Mouse (Mus musculus) heart, postnatal 10 days (tissue): ENCODE results near the gene Rnf11. TPM values are rescaled to one million over a fixed set of nuclear protein-coding genes. Genes with fewer than 3 reads are reported as not detected.
"Not testable (repeated sequence)": the region's sequence is repeated elsewhere in the genome, so short reads cannot be mapped to it uniquely, and the experiment has no call there.

ENCODE experiments used
- DNase-seq, 2 experiments: peaks; one replicate each; pipeline ENCODE4 v3.0.0; 2021
- intact Hi-C: fragments of 180-260 bp; cut with DNase I; formaldehyde crosslinking; loops from one replicate; pipeline ENCODE4 v1.15.1; 2025
- total RNA-seq, 2 experiments: library from RNA; stranded (reverse); gene quantifications; 2 replicates each; pipeline ENCODE4 v1.2.3; 2021

Rnf11 gene
- total RNA-seq, 2 experiments from 2014 or later: 107 to 112 TPM

DNA sequence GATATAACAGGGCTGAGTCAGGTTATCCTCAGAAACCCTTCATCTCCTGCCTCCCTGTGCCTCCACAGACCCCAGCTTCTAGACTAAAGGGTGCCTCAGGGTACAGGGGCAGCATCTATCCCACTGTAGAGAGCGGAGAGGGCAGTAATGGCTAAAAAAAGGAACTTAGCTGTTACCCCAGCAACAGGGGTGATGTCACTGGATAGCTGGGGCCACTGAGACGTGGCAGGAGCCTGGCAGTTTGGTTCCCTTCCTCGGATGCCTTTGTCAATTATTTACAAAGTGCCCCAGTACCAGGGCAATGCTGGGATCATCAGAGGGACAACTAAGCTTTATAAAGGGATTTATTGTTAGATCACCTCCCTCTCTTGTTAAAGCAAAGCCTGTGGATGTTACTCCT, 65.5 kb downstream of the Rnf11 start:
- DNase-seq: no peak
- intact Hi-C loops: no loop called here

GRCm38 (mm10) chr4:109417998-109418397, 66.5 kb downstream of the Rnf11 start:
- DNase-seq: no peak
- intact Hi-C loops: no loop called here

DNA sequence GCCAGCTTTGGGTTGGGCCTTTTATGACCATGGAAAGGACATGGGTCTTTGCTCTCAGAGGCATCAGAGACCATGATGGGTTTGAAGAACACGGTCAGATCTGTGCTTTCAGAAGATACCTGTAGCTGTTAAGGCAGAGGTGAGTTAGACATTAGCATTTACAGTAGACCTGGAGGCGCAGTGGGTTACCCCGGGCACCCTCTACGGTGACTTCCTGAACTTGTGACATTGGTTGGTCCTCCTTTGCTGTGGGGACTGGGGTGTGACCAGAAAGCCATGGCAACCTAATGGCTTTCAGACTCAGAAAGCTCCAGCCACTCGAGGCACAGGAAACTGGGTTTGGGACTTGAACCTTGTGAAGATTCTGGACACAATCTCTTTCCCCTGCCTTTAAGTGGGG, 72.3 kb downstream of the Rnf11 start:
- intact Hi-C loops: no loop called here

DNA sequence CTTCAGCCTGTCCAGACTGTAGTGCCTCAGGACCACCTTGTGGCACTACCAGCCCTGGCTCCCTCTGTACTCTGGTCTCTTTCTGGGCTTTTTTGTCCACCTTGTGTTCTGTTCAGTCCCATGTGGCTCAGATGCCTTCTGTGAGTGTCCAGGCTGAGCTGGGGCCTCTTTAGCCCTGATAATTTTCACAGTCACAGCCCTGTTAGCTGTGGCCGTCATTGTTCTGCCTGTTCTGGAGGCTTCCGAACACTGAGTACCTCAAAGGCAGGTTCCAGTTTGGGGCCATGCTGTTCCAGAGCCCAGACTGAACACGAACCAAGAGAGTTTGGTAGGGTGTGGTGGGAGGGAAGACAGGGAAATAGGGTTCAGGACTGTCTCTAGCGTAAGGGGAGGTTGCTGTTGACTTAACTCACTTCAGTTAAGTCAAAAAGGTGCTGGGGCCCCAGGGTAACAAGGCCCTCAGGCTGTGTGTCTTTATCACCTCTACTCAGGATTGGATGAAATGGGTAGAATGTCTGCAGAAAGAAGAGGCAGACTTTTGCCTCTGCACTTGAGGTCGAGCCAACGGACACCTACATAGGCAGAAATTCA, 73.1 kb downstream of the Rnf11 start:
- intact Hi-C loops: no loop called here
- no peak for DNase-seq

More for the DNA sequence above, 72.3 kb downstream of the Rnf11 start:
- no peak for DNase-seq

DNA sequence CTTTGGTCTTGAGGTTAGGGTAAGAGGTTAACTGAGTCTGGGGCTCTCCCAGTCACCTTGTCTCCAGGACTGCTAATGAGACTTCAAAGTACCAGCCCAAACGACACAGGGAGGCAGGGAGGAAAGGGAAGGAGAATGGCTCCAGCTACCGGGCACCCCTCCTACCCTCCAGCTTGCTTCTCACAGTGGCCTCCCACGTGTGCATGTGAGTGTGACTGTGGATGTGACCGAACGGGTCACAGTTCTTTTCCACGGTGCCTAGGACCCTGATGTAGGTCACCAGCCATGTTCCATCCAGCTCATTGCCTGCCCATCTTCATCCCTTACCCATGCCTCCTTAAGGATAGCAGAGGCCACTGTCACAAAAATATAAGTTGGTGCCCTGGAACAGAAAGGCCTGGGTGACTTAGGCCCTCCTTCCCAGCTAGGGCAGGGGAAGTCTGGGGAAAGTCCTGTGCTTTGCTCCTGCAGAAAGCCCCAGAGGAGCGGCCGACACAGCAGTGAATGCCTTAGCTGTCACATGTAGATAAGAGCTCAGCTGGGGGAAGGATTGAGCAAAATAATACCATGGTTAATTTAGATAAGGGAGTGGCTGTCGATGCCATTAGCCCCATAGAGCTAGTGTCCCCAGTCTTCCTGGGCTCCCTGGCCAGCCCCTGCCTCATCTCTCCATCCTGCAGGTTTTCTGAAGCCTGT, 73.7 kb downstream of the Rnf11 start:
- intact Hi-C loops: no loop called here
- no peak for DNase-seq

DNA sequence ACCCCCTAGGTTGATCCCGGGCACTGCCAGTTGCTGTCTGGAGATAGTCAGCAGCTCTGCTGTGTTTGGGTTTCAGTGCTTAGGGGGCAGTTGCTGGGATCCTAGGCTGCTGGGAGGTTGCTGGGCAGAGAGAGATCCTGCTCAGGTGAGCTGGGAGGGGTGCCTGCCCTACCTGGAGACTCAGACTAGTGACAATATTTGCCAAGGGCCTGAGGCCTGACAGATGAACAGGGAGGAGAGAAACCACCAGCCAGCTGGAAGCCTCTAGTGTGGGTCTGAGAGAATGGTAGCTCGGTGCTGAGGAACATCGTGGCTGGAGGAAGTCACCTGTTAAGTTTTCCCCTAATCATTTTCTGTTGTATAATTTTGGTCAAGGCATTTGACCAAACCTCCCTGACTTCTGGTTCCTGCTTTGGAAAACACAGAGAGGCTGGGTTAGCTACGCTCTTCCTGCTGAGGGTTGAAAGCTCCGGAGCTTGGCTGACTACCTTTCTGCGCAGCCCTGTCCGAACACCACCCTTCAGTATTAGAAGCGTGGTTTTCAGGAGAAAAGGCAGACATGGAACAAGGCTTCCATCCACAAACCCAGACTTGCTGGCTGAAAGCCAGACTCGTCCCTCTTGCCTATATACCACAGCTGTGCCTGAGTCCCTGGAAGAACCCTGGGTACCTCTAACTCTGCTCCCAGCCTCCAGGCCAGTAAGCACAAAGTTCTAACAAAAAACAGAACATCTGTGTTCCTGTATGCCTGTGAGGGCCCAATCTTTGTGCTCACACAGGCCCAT, 76.6 kb downstream of the Rnf11 start:
- DNase-seq: no peak
- intact Hi-C loops: no loop called here

GRCm38 (mm10) chr4:109407176-109407520, 77.4 kb downstream of the Rnf11 start:
- intact Hi-C loops: no loop called here
- DNase-seq: no peak

DNA sequence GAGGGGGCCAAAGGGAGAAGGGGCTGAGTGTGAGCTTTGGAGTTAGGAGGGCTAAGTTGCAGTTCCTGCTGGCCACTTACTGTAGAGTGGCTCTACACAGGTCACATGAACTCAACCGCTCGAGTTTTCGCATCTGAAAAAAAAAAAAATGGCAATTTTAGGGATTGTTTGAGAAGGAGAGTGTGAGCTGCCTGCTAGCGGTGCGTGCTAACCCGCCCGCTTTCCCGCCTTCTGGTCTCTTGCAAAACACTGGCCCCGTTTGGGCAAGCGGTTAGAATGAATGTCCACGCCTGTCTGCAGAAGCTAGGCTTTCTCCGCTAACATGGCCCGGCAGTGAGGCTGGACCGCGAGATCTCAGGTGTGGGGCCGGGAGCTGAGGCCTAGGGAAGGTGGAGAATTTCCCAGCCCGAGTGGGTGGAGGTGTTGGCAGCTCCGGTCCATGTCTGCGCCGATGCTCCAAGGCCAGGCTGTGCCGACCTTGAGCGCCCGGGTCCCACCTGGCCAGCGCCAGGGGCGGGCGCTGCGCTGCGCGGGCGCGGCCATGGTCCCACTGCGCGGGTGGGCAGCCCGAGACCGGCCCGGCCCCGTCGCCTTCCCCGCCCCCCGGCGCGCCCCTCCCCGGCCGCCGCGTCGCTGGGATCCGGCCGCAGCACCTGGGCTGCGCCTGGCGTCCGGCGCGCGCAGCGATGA, 77.9 kb downstream of the Rnf11 start, which contains the start of gene Ttc39a:
Gene Ttc39a (plus strand): TSS at position 138 of the 690 bp plus-strand sequence.
- DNase-seq: peak; percentile 59 to 63
- intact Hi-C loops: no loop called here

GRCm38 (mm10) chr4:109406054-109406485, 78.5 kb downstream of the Rnf11 start:
- DNase-seq: peak; percentile 87 to 89
- intact Hi-C loops: no loop called here

- no peak for DNase-seq
- intact Hi-C loops: no loop called here
These were observed 79.1 kb downstream of the Rnf11 start for GRCm38 (mm10) chr4:109405415-109405814.

DNA sequence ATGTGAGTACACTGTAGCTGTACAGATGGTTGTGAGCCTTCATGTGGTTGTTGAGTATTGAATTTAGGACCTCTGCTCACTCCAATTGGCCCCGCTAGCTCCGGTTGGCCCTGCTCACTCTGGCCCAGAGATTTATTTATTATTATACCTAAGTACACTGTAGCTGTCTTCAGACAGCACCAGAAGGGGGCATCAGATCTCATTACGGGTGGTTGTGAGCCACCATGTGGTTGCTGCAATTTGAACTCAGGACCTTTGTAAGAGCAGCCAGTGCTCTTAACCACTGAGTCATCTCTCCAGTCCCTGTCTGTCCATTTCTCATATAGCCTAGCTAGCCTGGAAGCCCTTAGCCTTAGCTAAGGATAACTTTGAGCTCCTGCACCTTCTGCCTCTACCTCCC, 79.6 kb downstream of the Rnf11 start:
- intact Hi-C loops: not testable (repeated sequence)

GRCm38 (mm10) chr4:109401176-109401689, 83.3 kb downstream of the Rnf11 start:
- intact Hi-C loops: no loop called here

More for the DNA sequence above, 79.6 kb downstream of the Rnf11 start:
- not testable (repeated sequence) for DNase-seq

More at GRCm38 (mm10) chr4:109401176-109401689, 83.3 kb downstream of the Rnf11 start:
- no peak for DNase-seq

Other genes with a start within 250 kb of the Rnf11 start
- 10 to 100 TPM; 51.5 to 54.9 TPM for gene Eps15, start 204.5 kb downstream of the Rnf11 start, total RNA-seq
- gene Ttc39a, start 78.1 kb downstream of the Rnf11 start, total RNA-seq: 1 to 10 TPM; 2.8 to 4.1 TPM
- not detected for gene 4930522H14Rik, start 46.6 kb upstream of the Rnf11 start, total RNA-seq
- 10 to 100 TPM; 34.0 to 35.0 TPM for gene Cdkn2c, start 182.5 kb upstream of the Rnf11 start, total RNA-seq
- 10 to 100 TPM; 31.4 to 33.2 TPM for gene Faf1, start 191.9 kb upstream of the Rnf11 start, total RNA-seq